Mouse (Mus musculus) heart, embryonic 13.5 days (tissue): Measurements from ENCODE around the gene Zscan10. TPM values are rescaled to one million over a fixed set of nuclear protein-coding genes. Genes with fewer than 3 reads are reported as not detected.

Source experiments
- ATAC-seq: fragments of 200-750 bp; cut with Nextera tagmentation; 2 replicates; pipeline ENCODE4 v1.8.0; 2017; ENCODE audit warnings: moderate TSS enrichment; ENCODE audit not compliant: insufficient number of reproducible peaks, low FRiP score, low TSS enrichment; ENCODE audit errors: extremely low read depth
- H3K27ac ChIP-seq: fragments of 300-500 bp; sonication (generic); replicated peaks from 2 replicates; pipeline ENCODE4 v1.5.1; 2015; ENCODE audit warnings: moderate library complexity, mild to moderate bottlenecking, inconsistent platforms
- H3K27me3 ChIP-seq: fragments of 300-500 bp; sonication (generic); replicated peaks from 2 replicates; pipeline ENCODE4 v1.6.1; 2015; ENCODE audit warnings: mild to moderate bottlenecking, inconsistent platforms
- H3K36me3 ChIP-seq: fragments of 300-500 bp; sonication (generic); 2 replicates; pipeline ENCODE4 v1.6.1; 2015; ENCODE audit warnings: mild to moderate bottlenecking, inconsistent platforms
- H3K4me1 ChIP-seq: fragments of 300-500 bp; sonication (generic); 2 replicates; pipeline ENCODE4 v1.6.1; 2015; ENCODE audit warnings: inconsistent platforms
- H3K4me2 ChIP-seq: fragments of 300-500 bp; sonication (generic); 2 replicates; pipeline ENCODE4 v1.6.1; 2015; ENCODE audit warnings: inconsistent platforms, mild to moderate bottlenecking, moderate library complexity
- H3K4me3 ChIP-seq: fragments of 300-500 bp; sonication (generic); 2 replicates; pipeline ENCODE4 v1.5.1; 2015; ENCODE audit warnings: moderate library complexity, mild to moderate bottlenecking, inconsistent platforms
- H3K9ac ChIP-seq: fragments of 300-500 bp; sonication (generic); 2 replicates; pipeline ENCODE4 v1.6.1; 2015; ENCODE audit warnings: inconsistent platforms, mild to moderate bottlenecking, moderate library complexity
- H3K9me3 ChIP-seq: fragments of 300-500 bp; sonication (generic); 2 replicates; pipeline ENCODE4 v1.6.1; 2016; ENCODE audit warnings: inconsistent platforms
- WGBS: fragments of 180-500 bp; shearing (Covaris S2); methylation state at CpG from one replicate; pipeline ENCODE4 v1.1.7; 2015; ENCODE audit warnings: mixed read lengths; 5-methylcytosine and 5-hydroxymethylcytosine counted together
- polyA plus RNA-seq: library from polyadenylated mRNA; unstranded; fragments of >200 nt; fragmentation: Nextera tagmentation; extraction: Ambion mirVana; gene quantifications from 2 replicates; pipeline ENCODE4 v1.2.1, GENCODE M21; 2015

The Zscan10 gene
- polyA plus RNA-seq, 1 experiment from 2014 or later, result not detected

GRCm38 (mm10) chr17:23654410-23654809 lies 53.8 kb downstream of the Zscan10 start:
- 57% methylated on average over 2 of the region's 2 CpGs for WGBS
- peaks cover 33% of the 10 kb centered on the region for H3K27me3 ChIP-seq
- no peak for ATAC-seq

GRCm38 (mm10) chr17:23658450-23658849 lies 57.8 kb downstream of the Zscan10 start:
- Histone ChIP-seq H3K9ac (no peak overlapping the region), H3K4me1 (peaks cover 14% of the 10 kb centered on the region), H3K27ac (no peak overlapping the region), H3K4me2 (no peak overlapping the region), H3K27me3 (peaks cover 73% of the 10 kb centered on the region), H3K9me3 (no peaks in the 10 kb centered on the region), H3K4me3 (no peak overlapping the region), H3K36me3 (no peaks in the 10 kb centered on the region)
- 74% methylated on average over 3 of the region's 3 CpGs for WGBS
- no peak for ATAC-seq

More at GRCm38 (mm10) chr17:23654410-23654809, 53.8 kb downstream of the Zscan10 start:
- no peak overlapping the region for H3K4me2 ChIP-seq
- no peaks in the 10 kb centered on the region for H3K9me3 ChIP-seq
- no peaks in the 10 kb centered on the region for H3K4me1 ChIP-seq
- no peak overlapping the region for H3K27ac ChIP-seq
- H3K9ac ChIP-seq, result no peak overlapping the region
- H3K4me3 ChIP-seq, result no peak overlapping the region
- no peaks in the 10 kb centered on the region for H3K36me3 ChIP-seq

GRCm38 (mm10) chr17:23660117-23660875 lies 59.6 kb downstream of the Zscan10 start, which contains the start of gene Bicdl2:
Gene Bicdl2, plus strand, starts transcription at chr17:23660506.
- peaks cover 70% of the 10 kb centered on the region for H3K27me3 ChIP-seq
- H3K9ac ChIP-seq, result 0 out of 2 replicates have a peak within 1 kb of the TSS, but pooled peaks have one; percentile 33
- no peaks in the 10 kb centered on the region for H3K9me3 ChIP-seq
- H3K36me3 ChIP-seq, result no peaks in the 10 kb centered on the region
- peak within 1 kb of the TSS; percentile 32 for H3K4me3 ChIP-seq
- ATAC-seq, result no peak
- 6% methylated on average over 27 of the region's 27 CpGs for WGBS
- H3K4me2 ChIP-seq, result peak within 1 kb of the TSS; percentile 54
- no peak within 1 kb of the TSS for H3K27ac ChIP-seq
- H3K4me1 ChIP-seq, result peaks cover 14% of the 10 kb centered on the region

Other genes starting within 250 kb of the Zscan10 start
- not detected in 2 replicates for gene Vmn2r116, start 216.3 kb upstream of the Zscan10 start, polyA plus RNA-seq
- gene Vmn2r117, start 121.2 kb upstream of the Zscan10 start, polyA plus RNA-seq, result not detected in 2 replicates
- gene Zfp213, start 36.6 kb upstream of the Zscan10 start, polyA plus RNA-seq, result 12.7 and 13.3 TPM in 2 replicates
- 9.2 and 9.3 TPM in 2 replicates for gene Zfp13, start 1.4 kb upstream of the Zscan10 start, polyA plus RNA-seq
- 0.32 and 0.62 TPM in 2 replicates for gene Mmp25, start 44.4 kb downstream of the Zscan10 start, polyA plus RNA-seq
- gene Bicdl2, start 59.6 kb downstream of the Zscan10 start, polyA plus RNA-seq, result 0.17 and 0.41 TPM in 2 replicates
- gene Hcfc1r1, start 72.7 kb downstream of the Zscan10 start, polyA plus RNA-seq, result 297 and 312 TPM in 2 replicates
- 32.4 and 37.3 TPM in 2 replicates for gene Thoc6, start 73.0 kb downstream of the Zscan10 start, polyA plus RNA-seq
- 118 and 140 TPM in 2 replicates for gene Tnfrsf12a, start 76.6 kb downstream of the Zscan10 start, polyA plus RNA-seq
- 9.4 and 10.7 TPM in 2 replicates for gene Cldn6, start 78.4 kb downstream of the Zscan10 start, polyA plus RNA-seq
- 0.29 and 0.32 TPM in 2 replicates for gene Cldn9, start 83.2 kb downstream of the Zscan10 start, polyA plus RNA-seq
- gene 1520401A03Rik, start 121.9 kb downstream of the Zscan10 start, polyA plus RNA-seq, result 0.11 TPM in 1 of 2 replicates, not detected in the other
- gene Pkmyt1, start 125.5 kb downstream of the Zscan10 start, polyA plus RNA-seq, result 30.9 and 31.0 TPM in 2 replicates
- 12.3 and 12.6 TPM in 2 replicates for gene Paqr4, start 140.0 kb downstream of the Zscan10 start, polyA plus RNA-seq
- gene Kremen2, start 145.0 kb downstream of the Zscan10 start, polyA plus RNA-seq, result 0.09 and 0.32 TPM in 2 replicates
- 52.1 and 54.1 TPM in 2 replicates for gene Flywch1, start 170.7 kb downstream of the Zscan10 start, polyA plus RNA-seq
- 5.8 and 7.4 TPM in 2 replicates for gene Flywch2, start 185.2 kb downstream of the Zscan10 start, polyA plus RNA-seq
- 319 and 327 TPM in 2 replicates for gene Srrm2, start 189.7 kb downstream of the Zscan10 start, polyA plus RNA-seq
- gene Elob, start 228.3 kb downstream of the Zscan10 start, polyA plus RNA-seq, result 875 and 1,018 TPM in 2 replicates
- not detected in 2 replicates for gene Prss33, start 235.2 kb downstream of the Zscan10 start, polyA plus RNA-seq
- gene Prss32, start 243.0 kb downstream of the Zscan10 start, polyA plus RNA-seq, result 0.15 TPM in 1 of 2 replicates, not detected in the other
- gene Prss41, start 243.3 kb downstream of the Zscan10 start, polyA plus RNA-seq, result 0.20 and 0.29 TPM in 2 replicates